Mouse (Mus musculus) lung, postnatal 0 days (tissue): Measurements from ENCODE around the gene Gm49601.

Experiments used
- CTCF ChIP-seq: IDR thresholded peaks from 2 replicates; pipeline ENCODE4 v1.5.1; 2016; ENCODE audit warnings: antibody characterized with exemption, mild to moderate bottlenecking
- EP300 ChIP-seq: IDR thresholded peaks from 2 replicates; pipeline ENCODE4 v1.6.1; 2016; ENCODE audit warnings: antibody characterized with exemption, mild to moderate bottlenecking, control low read depth

GRCm38 (mm10) chr16:18625097-18625496 lies 1.1 kb downstream of the Gm49601 start:
- TF ChIP-seq CTCF (no peak), EP300 (no peak)
